ENCODE assay signal across 27 mouse cellular contexts in genomic region chr5:111111378-111111777, GRCm38 (mm10).
A peak's percentile ranks its signal among the peaks of the same experiment; 100 is the strongest.
DNase-seq lines count a peak whose midpoint lies in the region; ATAC-seq and TF ChIP-seq lines count a peak whose summit lies in the region.
"Had no signal": no experiment of that assay in that cellular context is flagged by ENCODE, and none has a peak within 500 bp of the region (broad histone marks: within the 10 kb centered on the region; RNA-seq: fewer than 3 reads in every experiment).

No protein-coding gene starts in this region.

- 58% methylated on average over 6 of the region's 6 CpGs for WGBS in heart, embryonic 12.5 days
- 66% methylated on average over 6 of the region's 6 CpGs for WGBS in heart, postnatal 0 days
- 69% methylated on average over 6 of the region's 6 CpGs for WGBS in limb, embryonic 12.5 days
- WGBS in limb, embryonic 10.5 days = 79% methylated on average over 6 of the region's 6 CpGs

- no peak overlapping the region for H3K4me2 ChIP-seq in heart, embryonic 12.5 days
- no peak overlapping the region for H3K4me2 ChIP-seq in heart, postnatal 0 days (ENCODE audit: low read depth, low read length)
- no peak overlapping the region for H3K4me2 ChIP-seq in limb, embryonic 12.5 days
- H3K4me2 ChIP-seq: forebrain, embryonic 13.5 days; liver, embryonic 12.5 days; neural tube, embryonic 15.5 days had no signal

- peak overlapping the region; percentile 52; the same call in 1 of the 2 replicates for H3K27ac ChIP-seq in heart, embryonic 12.5 days (ENCODE audit: poor library complexity, severe bottlenecking)
- H3K27ac ChIP-seq in heart, postnatal 0 days (ENCODE audit: low read depth) = no peak overlapping the region
- peak overlapping the region; percentile 4; the same call in 1 of the 2 replicates for H3K27ac ChIP-seq in limb, embryonic 12.5 days
- H3K27ac ChIP-seq in limb, embryonic 10.5 days = no peak overlapping the region
- H3K27ac ChIP-seq: forebrain, embryonic 13.5 days; layer of hippocampus, adult 2 months; left cerebral cortex, adult 2 months; liver, embryonic 12.5 days; macrophage; neural tube, embryonic 15.5 days had no signal

- intact Hi-C loops in heart, postnatal 14 days (cut with DNase I) = loop anchor here (5.0 kb wide), 1 partner anchor 46 kb away; no protein-coding TSS in a partner anchor

- H3K4me1 ChIP-seq in heart, embryonic 12.5 days (replicated peaks) = peaks cover 30% of the 10 kb centered on the region
- H3K4me1 ChIP-seq in heart, postnatal 0 days (ENCODE audit: control insufficient read depth, insufficient read depth) = no peaks in the 10 kb centered on the region
- peaks cover 47% of the 10 kb centered on the region for H3K4me1 ChIP-seq in limb, embryonic 12.5 days (replicated peaks)
- peaks cover 43% of the 10 kb centered on the region for H3K4me1 ChIP-seq in limb, embryonic 10.5 days

- H3K9me3 ChIP-seq in heart, embryonic 12.5 days (replicated peaks) = no peaks in the 10 kb centered on the region
- no peaks in the 10 kb centered on the region for H3K9me3 ChIP-seq in heart, postnatal 0 days (replicated peaks; ENCODE audit: control insufficient read depth, low read length)
- H3K9me3 ChIP-seq in limb, embryonic 12.5 days = no peaks in the 10 kb centered on the region
- no peaks in the 10 kb centered on the region for H3K9me3 ChIP-seq in limb, embryonic 10.5 days (replicated peaks)
- H3K9me3 ChIP-seq: forebrain, embryonic 13.5 days; liver, embryonic 12.5 days; neural tube, embryonic 15.5 days had no signal

- no peak overlapping the region for H3K4me3 ChIP-seq in heart, embryonic 12.5 days
- H3K4me3 ChIP-seq in heart, postnatal 0 days (ENCODE audit: low read depth, low read length) = no peak overlapping the region
- no peak overlapping the region for H3K4me3 ChIP-seq in limb, embryonic 12.5 days (replicated peaks)
- H3K4me3 ChIP-seq in limb, embryonic 10.5 days = no peak overlapping the region
- H3K4me3 ChIP-seq: forebrain, embryonic 13.5 days; layer of hippocampus, adult 2 months; left cerebral cortex, adult 2 months; liver, embryonic 12.5 days; neural tube, embryonic 15.5 days had no signal

- no peaks in the 10 kb centered on the region for H3K36me3 ChIP-seq in heart, embryonic 12.5 days
- H3K36me3 ChIP-seq in heart, postnatal 0 days (replicated peaks; ENCODE audit: control insufficient read depth, insufficient read depth, low read length) = no peaks in the 10 kb centered on the region
- 0 out of 2 replicates have a peak, but pooled peaks cover 5% of the 10 kb centered on the region for H3K36me3 ChIP-seq in limb, embryonic 12.5 days
- no peaks in the 10 kb centered on the region for H3K36me3 ChIP-seq in limb, embryonic 10.5 days
- H3K36me3 ChIP-seq: liver, embryonic 12.5 days; neural tube, embryonic 15.5 days had no signal

- DNase-seq in heart, adult 9 months (ENCODE audit: low spot score in 2 of 2) = no peak
- DNase-seq in heart, postnatal 0 days (ENCODE audit: low spot score) = peak; percentile 46
- DNase-seq in heart, postnatal 14 days = no peak
- DNase-seq in limb, embryonic 10.5 days (ENCODE audit: low spot score) = no peak
- peak; percentile 60 for DNase-seq in ZHBTc4 (ENCODE audit: low read depth, low spot score)
- no peak for DNase-seq in embryo, embryonic 10 days (ENCODE audit: low spot score)
- DNase-seq: adrenal gland, adult 8-10 months; cerebellum, adult 8-10 months; cerebellum, postnatal 25 days; gastrocnemius, postnatal 25 days; kidney, adult 11 months; kidney, postnatal 36 days; liver, postnatal 0 days; lung, postnatal 10 days; midbrain, embryonic 14.5 days; retina, postnatal 1 day; right cerebral cortex, postnatal 14 days had no signal

- TF ChIP-seq EP300 in heart, postnatal 0 days (IDR thresholded peaks at IDR 0.05; ENCODE audit: low read depth) = no peak

- H3K9ac ChIP-seq in heart, embryonic 12.5 days = no peak overlapping the region
- H3K9ac ChIP-seq in heart, postnatal 0 days (replicated peaks; ENCODE audit: low read depth, low read length) = no peak overlapping the region
- no peak overlapping the region for H3K9ac ChIP-seq in limb, embryonic 12.5 days (replicated peaks)
- H3K9ac ChIP-seq: forebrain, embryonic 13.5 days; liver, embryonic 12.5 days; liver, postnatal 0 days; neural tube, embryonic 15.5 days had no signal

- H3K27me3 ChIP-seq in heart, embryonic 12.5 days (replicated peaks) = peaks cover 18% of the 10 kb centered on the region
- no peaks in the 10 kb centered on the region for H3K27me3 ChIP-seq in heart, postnatal 0 days (ENCODE audit: control insufficient read depth, insufficient read depth, low read length)
- H3K27me3 ChIP-seq in limb, embryonic 12.5 days = no peaks in the 10 kb centered on the region
- no peaks in the 10 kb centered on the region for H3K27me3 ChIP-seq in limb, embryonic 10.5 days (ENCODE audit: low read depth, poor library complexity, severe bottlenecking)
- H3K27me3 ChIP-seq: forebrain, embryonic 13.5 days; liver, embryonic 12.5 days; neural tube, embryonic 15.5 days had no signal

- no peak; the same call in 1 of the 2 replicates for ATAC-seq in heart, embryonic 12.5 days (ENCODE audit: insufficient number of reproducible peaks, low FRiP score)
- 0 out of 2 replicates have a peak, but pooled peaks have one; percentile 33 for ATAC-seq in heart, postnatal 0 days (ENCODE audit: insufficient read depth, low read depth)
- no peak for ATAC-seq in limb, embryonic 12.5 days (ENCODE audit: insufficient number of reproducible peaks, insufficient read depth, low FRiP score, low TSS enrichment, low read depth)
- ATAC-seq: CD4-positive, CD25-positive, alpha-beta regulatory T cell, adult 4 months; forebrain, embryonic 13.5 days; inflammation-experienced regulatory T-cells, adult 6 months; liver, embryonic 12.5 days; liver, postnatal 0 days had no signal

- TF ChIP-seq CTCF in heart, postnatal 0 days (IDR thresholded peaks at IDR 0.05; ENCODE audit: low read depth) = no peak

Comparison
In these comparisons a context has a peak if more than half of its experiments do, and no peak if none do; other contexts are left out.
1. H3K27ac ChIP-seq: peak in heart, embryonic 12.5 days (single experiment) and limb, embryonic 12.5 days (single experiment); none in heart, postnatal 0 days (single experiment) and limb, embryonic 10.5 days (single experiment).
2. DNase-seq: peak in heart, postnatal 0 days (single experiment) and ZHBTc4 (single experiment); none in heart, adult 9 months (0 of 2), heart, postnatal 14 days (0 of 2), limb, embryonic 10.5 days (single experiment) and embryo, embryonic 10 days (single experiment).